Mouse (Mus musculus) embryonic fibroblast, embryonic 13.5 days (primary cell): ENCODE measurements at regions not wholly inside any gene's neighbourhood (a gene's known extent, or its start where the extent isn't known, plus 50 kb on each side); places are given as distances from the start of the nearest gene placed in this dataset.

ENCODE experiments used
- H3K27ac ChIP-seq: 2 replicates; pipeline ENCODE4 v1.5.1; 2012; ENCODE audit warnings: low read length, control low read depth, inconsistent platforms; ENCODE audit not compliant: insufficient read depth
- H3K4me1 ChIP-seq: 2 replicates; pipeline ENCODE4 v1.6.1; 2011; ENCODE audit warnings: low read length; ENCODE audit not compliant: control insufficient read depth, insufficient read depth
- H3K4me3 ChIP-seq: 2 replicates; pipeline ENCODE4 v1.5.1; 2011; ENCODE audit warnings: mild to moderate bottlenecking, control low read depth, low read length; ENCODE audit not compliant: insufficient read depth
- CTCF ChIP-seq: IDR thresholded peaks from 2 replicates; pipeline ENCODE4 v1.5.1; 2011; ENCODE audit warnings: mild to moderate bottlenecking, control low read depth, low read length, moderate library complexity, borderline replicate concordance; ENCODE audit not compliant: insufficient read depth
- POLR2A ChIP-seq: IDR thresholded peaks from 2 replicates; pipeline ENCODE4 v1.6.1; 2011; ENCODE audit warnings: low read depth, mild to moderate bottlenecking, control low read depth, low read length, moderate library complexity

DNA sequence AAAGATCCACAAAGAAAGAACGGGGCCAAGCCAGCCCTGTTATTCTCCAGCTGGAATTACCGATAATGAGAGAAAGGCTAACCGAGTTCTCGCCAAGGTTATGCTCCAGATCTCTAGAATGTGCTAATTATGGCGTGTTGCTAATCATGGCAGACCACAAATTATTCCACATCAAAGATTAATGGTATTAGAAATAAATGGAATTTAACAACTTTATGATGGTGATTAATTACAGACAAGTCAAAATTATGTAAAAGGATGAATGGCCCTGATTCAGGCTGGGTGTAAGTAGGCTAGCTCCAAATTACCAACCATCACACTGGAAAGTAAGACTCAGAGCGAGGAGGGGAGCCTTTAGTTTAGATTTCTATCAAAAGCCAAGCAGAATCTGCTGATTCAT lies 151.0 kb upstream of the Stac start:
- no peak overlapping the region for H3K4me3 ChIP-seq
- H3K27ac ChIP-seq = no peak overlapping the region
- H3K4me1 ChIP-seq = no peaks in the 10 kb centered on the region
- TF ChIP-seq POLR2A = no peak
- no peak for TF ChIP-seq CTCF

DNA sequence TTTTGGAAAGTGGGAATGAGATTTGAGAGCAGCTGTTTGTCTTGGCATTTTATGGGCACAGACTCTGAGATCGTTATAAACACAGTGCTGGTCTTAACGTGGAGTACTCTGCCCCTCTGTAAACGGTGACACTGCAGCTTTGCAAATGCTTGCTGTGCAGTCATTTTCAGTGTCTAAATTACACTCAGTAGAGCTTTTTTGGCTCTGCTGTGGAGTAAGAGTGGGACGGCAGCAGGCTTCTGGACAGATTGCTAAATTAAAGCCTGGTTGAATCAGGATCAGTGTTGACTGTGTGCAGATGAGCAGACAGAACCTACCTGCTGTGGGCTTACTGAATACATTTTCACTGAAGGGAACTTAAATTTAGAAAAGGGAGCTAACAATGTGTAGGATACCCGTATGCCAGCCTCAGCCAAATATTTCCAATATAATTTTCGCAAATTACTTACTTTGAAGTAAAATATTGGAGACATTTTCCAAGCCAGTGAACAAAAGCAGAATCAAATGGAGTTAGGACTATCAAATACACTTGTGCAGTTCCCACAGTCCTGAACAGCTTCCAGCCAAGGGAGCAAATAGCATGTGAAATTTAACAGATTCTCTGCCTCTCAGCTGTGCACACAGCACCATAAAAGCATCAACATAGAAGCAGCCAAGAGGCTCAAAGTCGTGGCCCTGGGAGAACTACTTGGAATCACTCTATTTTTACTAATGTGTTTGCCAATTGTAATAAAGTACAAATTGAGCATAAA lies 148.1 kb upstream of the Stac start:
- no peaks in the 10 kb centered on the region for H3K4me1 ChIP-seq
- H3K4me3 ChIP-seq = no peak overlapping the region
- TF ChIP-seq POLR2A = no peak
- TF ChIP-seq CTCF = no peak
- H3K27ac ChIP-seq = no peak overlapping the region

DNA sequence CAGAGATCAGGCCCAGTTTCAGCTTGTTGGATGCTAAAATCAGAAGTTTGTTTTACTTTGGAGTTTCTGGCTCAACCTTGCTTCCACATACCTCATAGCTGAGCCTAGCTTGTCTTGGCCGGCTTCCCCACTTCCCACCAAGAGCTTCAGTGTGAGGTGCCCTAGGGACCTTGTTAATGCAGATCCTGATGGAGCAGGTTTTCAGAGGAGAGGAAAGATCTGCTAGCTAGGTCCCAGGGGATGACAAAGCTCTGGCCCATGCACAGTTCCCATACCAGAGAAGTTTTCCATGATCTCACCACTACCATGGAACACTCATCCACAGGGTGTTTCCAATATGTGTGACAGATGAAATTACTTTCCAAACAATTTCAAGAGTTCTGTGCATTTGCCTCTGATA lies 131.9 kb upstream of the Stac start:
- TF ChIP-seq CTCF (no peak), POLR2A (no peak)
- H3K4me1 ChIP-seq = no peaks in the 10 kb centered on the region; the same call in 1 of the 2 replicates
- H3K27ac ChIP-seq = no peak overlapping the region
- no peak overlapping the region for H3K4me3 ChIP-seq

DNA sequence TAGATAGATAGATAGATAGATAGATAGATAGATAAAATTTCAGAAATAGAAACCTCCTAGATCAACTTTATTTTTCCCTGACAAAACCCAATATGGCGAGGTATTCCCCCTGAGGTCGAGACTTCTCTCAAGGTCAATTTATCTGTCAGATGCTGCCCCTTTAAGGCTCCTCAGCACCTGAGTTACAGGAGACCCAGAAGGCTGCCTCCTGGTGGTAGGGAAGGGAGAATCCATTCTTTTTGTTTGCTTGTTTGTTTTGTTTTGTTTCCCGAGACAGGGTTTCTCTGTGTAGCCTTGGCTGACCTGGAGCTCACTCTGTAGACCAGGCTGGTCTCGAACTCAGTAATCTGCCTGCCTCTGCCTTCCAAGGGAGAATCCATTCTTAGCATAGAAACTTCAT lies 127.3 kb upstream of the Stac start:
- Histone ChIP-seq H3K4me1 (no peaks in the 10 kb centered on the region), H3K4me3 (no peak overlapping the region), H3K27ac (no peak overlapping the region)
- TF ChIP-seq CTCF (no peak), POLR2A (no peak)

DNA sequence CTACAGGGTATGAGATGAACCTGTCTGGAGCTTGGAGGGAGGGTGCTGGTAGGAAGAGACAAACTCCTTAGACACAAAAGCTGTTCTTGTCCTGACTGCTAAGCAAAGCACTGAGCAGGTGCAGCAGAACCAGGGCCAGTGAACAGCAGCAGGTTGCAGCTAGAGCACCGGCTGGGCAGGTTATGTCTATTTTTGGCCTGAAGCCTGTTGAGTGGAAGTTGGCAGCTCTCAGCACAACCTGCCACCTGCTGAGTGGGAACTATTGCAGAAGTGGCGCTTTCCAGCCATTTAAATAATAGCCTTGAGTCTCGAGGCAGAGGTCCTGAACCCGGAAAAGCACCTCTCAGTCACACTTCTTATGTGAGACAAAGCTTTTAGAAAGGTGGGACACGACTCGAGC lies 114.8 kb upstream of the Stac start:
- no peak overlapping the region for H3K4me3 ChIP-seq
- no peak for TF ChIP-seq CTCF
- TF ChIP-seq POLR2A = no peak
- no peak overlapping the region for H3K27ac ChIP-seq

DNA sequence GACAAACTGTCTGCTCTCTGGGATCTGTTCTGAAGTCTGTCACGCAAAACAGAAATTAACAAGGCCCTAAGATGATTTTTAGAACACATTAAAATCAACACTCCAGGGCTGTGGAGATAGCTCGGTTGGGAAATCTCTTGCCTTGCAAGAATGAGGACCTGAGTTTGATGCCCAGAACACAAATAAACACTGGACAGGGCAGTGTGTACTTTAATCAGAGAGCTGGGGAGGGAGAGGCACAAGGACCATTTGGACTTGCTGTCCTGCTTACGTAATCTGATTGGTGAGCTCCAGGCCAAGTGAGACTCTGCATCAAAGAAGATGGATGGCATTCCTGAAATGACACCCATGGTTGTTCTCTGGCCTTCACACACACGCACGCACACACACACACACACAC lies 111.2 kb upstream of the Stac start:
- TF ChIP-seq CTCF (no peak), POLR2A (no peak)
- Histone ChIP-seq H3K27ac (no peak overlapping the region), H3K4me1 (no peaks in the 10 kb centered on the region), H3K4me3 (no peak overlapping the region)

More for the DNA sequence above, 114.8 kb upstream of the Stac start:
- no peaks in the 10 kb centered on the region for H3K4me1 ChIP-seq

DNA sequence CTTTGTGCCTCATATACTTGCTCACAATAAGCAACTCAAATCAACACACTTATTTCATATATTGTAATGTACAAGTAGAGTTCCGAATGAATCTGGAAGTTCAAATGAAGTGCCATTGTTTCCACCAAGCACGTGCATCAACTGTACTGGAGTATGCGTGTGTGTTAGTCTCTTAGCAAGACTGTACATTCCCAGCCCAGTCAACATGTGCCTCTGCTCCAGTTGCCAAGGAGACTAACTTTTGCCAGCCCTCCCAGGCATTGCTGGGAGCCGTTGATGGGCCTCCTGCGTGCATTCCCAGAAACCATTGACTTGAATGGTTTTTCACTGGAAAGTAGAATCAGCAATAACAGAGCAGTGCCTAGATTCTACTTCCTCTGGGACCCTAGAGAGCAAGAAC lies 110.7 kb upstream of the Stac start:
- TF ChIP-seq POLR2A (no peak), CTCF (no peak)
- H3K4me1 ChIP-seq = no peaks in the 10 kb centered on the region
- H3K4me3 ChIP-seq = no peak overlapping the region
- no peak overlapping the region for H3K27ac ChIP-seq

DNA sequence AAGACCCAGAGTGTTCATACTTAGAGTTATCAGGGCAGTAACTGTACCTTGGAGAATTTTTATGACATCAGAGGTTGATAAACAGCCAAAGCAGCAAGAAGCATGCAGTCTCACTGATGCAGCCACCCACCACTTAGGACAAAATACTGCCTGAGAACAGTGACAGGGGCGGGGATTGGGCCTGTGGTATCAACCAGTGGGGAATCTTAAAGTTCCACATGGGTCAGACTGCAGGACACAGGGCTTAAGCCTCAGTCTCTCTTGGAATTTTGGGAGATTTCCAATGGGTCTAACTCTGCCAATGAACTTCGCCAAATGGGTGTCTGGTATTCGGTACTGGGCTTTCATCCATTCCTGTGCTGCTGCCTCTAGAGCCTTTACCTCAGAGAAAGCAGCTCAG lies 88.8 kb upstream of the Stac start:
- TF ChIP-seq CTCF (no peak), POLR2A (no peak)
- Histone ChIP-seq H3K4me1 (no peaks in the 10 kb centered on the region), H3K27ac (no peak overlapping the region), H3K4me3 (no peak overlapping the region)

DNA sequence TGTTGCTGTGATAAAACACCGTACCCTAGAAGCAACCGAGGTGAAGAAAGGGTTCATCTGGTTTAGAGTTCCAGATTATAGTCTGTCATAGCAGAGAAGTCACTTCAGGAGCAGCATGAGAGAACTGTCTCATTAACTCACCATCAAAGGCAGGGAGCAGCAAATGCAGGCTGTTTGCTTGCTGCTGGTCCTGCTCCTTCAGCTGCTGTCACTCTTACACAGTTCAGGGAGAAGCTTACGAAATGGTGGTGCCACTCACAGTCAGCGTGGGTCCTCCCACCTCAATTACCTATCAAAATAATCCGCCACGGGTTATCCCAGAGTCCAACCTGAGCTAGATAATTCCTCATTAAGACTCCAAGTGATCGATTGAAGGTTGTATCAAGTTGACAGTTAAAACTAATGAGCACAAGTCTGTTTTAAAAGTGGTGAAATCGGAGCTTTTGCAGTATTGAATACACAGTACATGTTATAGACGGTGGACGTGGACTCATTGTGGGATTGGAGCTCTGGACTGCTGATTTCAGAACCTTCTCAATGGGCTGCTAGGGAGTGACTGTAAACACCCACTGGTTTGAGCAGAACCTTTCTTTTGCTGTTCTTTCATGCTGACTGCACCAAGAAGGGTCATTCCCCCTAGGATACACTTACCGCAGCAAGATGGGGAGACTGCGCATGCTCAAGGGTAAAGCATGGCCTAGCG lies 87.4 kb upstream of the Stac start:
- TF ChIP-seq POLR2A (no peak), CTCF (no peak)
- H3K27ac ChIP-seq = no peak overlapping the region
- H3K4me1 ChIP-seq = no peaks in the 10 kb centered on the region
- no peak overlapping the region for H3K4me3 ChIP-seq

DNA sequence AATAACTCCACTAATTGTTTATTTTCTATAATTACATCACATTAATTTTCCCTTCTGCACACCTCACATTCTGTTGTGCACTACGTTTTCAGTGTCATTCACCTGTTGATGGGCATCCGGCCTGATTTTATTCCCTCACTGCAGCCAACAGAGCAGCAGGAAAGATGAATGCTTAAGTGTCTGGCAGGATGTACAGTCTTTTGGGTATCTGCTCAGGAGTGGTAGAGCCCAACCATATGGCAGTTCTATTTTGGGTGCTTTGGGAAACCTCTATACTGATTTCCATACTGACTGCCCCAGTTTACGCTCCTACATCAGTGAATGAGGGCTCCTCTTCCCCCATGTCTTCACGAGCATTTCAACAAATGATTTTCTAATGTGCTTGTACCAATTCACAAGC lies 84.1 kb upstream of the Stac start:
- H3K4me1 ChIP-seq = no peaks in the 10 kb centered on the region
- TF ChIP-seq CTCF (no peak), POLR2A (no peak)
- H3K27ac ChIP-seq = no peak overlapping the region
- H3K4me3 ChIP-seq = no peak overlapping the region
